Mouse (Mus musculus) stomach, embryonic 16.5 days (tissue): ENCODE measurements at regions not wholly inside any gene's neighbourhood (a gene's known extent, or its start where the extent isn't known, plus 50 kb on each side); places are given as distances from the start of the nearest gene placed in this dataset.

Source experiments
- ATAC-seq: fragments of 200-750 bp; cut with Nextera tagmentation; 2 replicates; pipeline ENCODE4 v1.8.0; 2017; ENCODE audit warnings: moderate number of reproducible peaks, moderate TSS enrichment; ENCODE audit not compliant: insufficient read depth, low FRiP score
- H3K27ac ChIP-seq: fragments of 300-500 bp; sonication (generic); 2 replicates; pipeline ENCODE4 v1.5.1; 2014; ENCODE audit warnings: low read length
- H3K27me3 ChIP-seq: fragments of 300-500 bp; sonication (generic); 2 replicates; pipeline ENCODE4 v1.6.1; 2014; ENCODE audit warnings: low read length, control low read depth, mixed read lengths; ENCODE audit not compliant: control insufficient read depth, insufficient read depth
- H3K36me3 ChIP-seq: fragments of 300-500 bp; sonication (generic); 2 replicates; pipeline ENCODE4 v1.6.1; 2014; ENCODE audit warnings: low read length; ENCODE audit not compliant: control insufficient read depth, insufficient read depth
- H3K4me1 ChIP-seq: fragments of 300-500 bp; sonication (generic); 2 replicates; pipeline ENCODE4 v1.6.1; 2014; ENCODE audit warnings: low read length, control low read depth, mixed read lengths; ENCODE audit not compliant: control insufficient read depth, insufficient read depth
- H3K4me2 ChIP-seq: fragments of 300-500 bp; sonication (generic); 2 replicates; pipeline ENCODE4 v1.6.1; 2014; ENCODE audit warnings: low read depth, low read length, mixed read lengths
- H3K4me3 ChIP-seq: fragments of 300-500 bp; sonication (generic); replicated peaks from 2 replicates; pipeline ENCODE4 v1.5.1; 2014; ENCODE audit warnings: mild to moderate bottlenecking, low read length
- H3K9ac ChIP-seq: fragments of 300-500 bp; sonication (generic); 2 replicates; pipeline ENCODE4 v1.6.1; 2014; ENCODE audit warnings: low read length
- H3K9me3 ChIP-seq: fragments of 300-500 bp; sonication (generic); replicated peaks from 2 replicates; pipeline ENCODE4 v1.6.1; 2016; ENCODE audit warnings: low read length, control low read depth; ENCODE audit not compliant: control insufficient read depth
- WGBS: fragments of 180-500 bp; shearing (Covaris S2); extraction: QIAGEN DNeasy Blood & Tissue Kit; methylation state at CpG from one replicate; pipeline ENCODE4 v1.1.7; 2014; 5-methylcytosine and 5-hydroxymethylcytosine counted together

GRCm38 (mm10) chr12:27844958-27845357 is 502.6 kb upstream of the Sox11 start:
- Histone ChIP-seq H3K4me2 (no peak overlapping the region), H3K36me3 (no peaks in the 10 kb centered on the region), H3K27ac (no peak overlapping the region), H3K9ac (no peak overlapping the region), H3K9me3 (no peaks in the 10 kb centered on the region), H3K4me3 (no peak overlapping the region), H3K4me1 (no peaks in the 10 kb centered on the region), H3K27me3 (no peaks in the 10 kb centered on the region)
- no peak for ATAC-seq

- Histone ChIP-seq H3K9me3 (no peaks in the 10 kb centered on the region), H3K4me1 (no peaks in the 10 kb centered on the region), H3K27ac (no peak overlapping the region), H3K9ac (no peak overlapping the region), H3K4me3 (no peak overlapping the region), H3K36me3 (no peaks in the 10 kb centered on the region), H3K27me3 (no peaks in the 10 kb centered on the region), H3K4me2 (no peak overlapping the region)
- ATAC-seq = no peak
These were observed 496.6 kb upstream of the Sox11 start for GRCm38 (mm10) chr12:27838955-27839354.

- no peaks in the 10 kb centered on the region for H3K4me1 ChIP-seq
- no peak overlapping the region for H3K4me3 ChIP-seq
- no peaks in the 10 kb centered on the region for H3K27me3 ChIP-seq
- H3K9ac ChIP-seq = no peak overlapping the region
- ATAC-seq = no peak
- no peak overlapping the region for H3K27ac ChIP-seq
- no peak overlapping the region for H3K4me2 ChIP-seq
- no peaks in the 10 kb centered on the region for H3K36me3 ChIP-seq
- no peaks in the 10 kb centered on the region for H3K9me3 ChIP-seq
- WGBS = 83% methylated on average over 6 of the region's 6 CpGs
These were observed 496.0 kb upstream of the Sox11 start for GRCm38 (mm10) chr12:27838384-27838783.

- Histone ChIP-seq H3K9me3 (no peaks in the 10 kb centered on the region), H3K27ac (peak overlapping the region; percentile 51), H3K4me2 (no peak overlapping the region), H3K27me3 (no peaks in the 10 kb centered on the region), H3K4me3 (no peak overlapping the region), H3K36me3 (no peaks in the 10 kb centered on the region), H3K4me1 (no peaks in the 10 kb centered on the region), H3K9ac (no peak overlapping the region)
- 64% methylated on average over 5 of the region's 5 CpGs for WGBS
- peak; percentile 89; the same call in 1 of the 2 replicates for ATAC-seq
These were observed 483.8 kb upstream of the Sox11 start for GRCm38 (mm10) chr12:27826208-27826607.

GRCm38 (mm10) chr12:27823392-27823791 is 481.0 kb upstream of the Sox11 start:
- Histone ChIP-seq H3K27ac (no peak overlapping the region), H3K4me2 (no peak overlapping the region), H3K27me3 (no peaks in the 10 kb centered on the region), H3K9me3 (no peaks in the 10 kb centered on the region), H3K36me3 (no peaks in the 10 kb centered on the region), H3K9ac (no peak overlapping the region), H3K4me3 (no peak overlapping the region), H3K4me1 (no peaks in the 10 kb centered on the region)
- 47% methylated on average over 6 of the region's 6 CpGs for WGBS
- ATAC-seq = no peak

- Histone ChIP-seq H3K27me3 (no peaks in the 10 kb centered on the region), H3K4me3 (no peak overlapping the region), H3K4me2 (no peak overlapping the region), H3K4me1 (no peaks in the 10 kb centered on the region), H3K9ac (no peak overlapping the region), H3K36me3 (no peaks in the 10 kb centered on the region), H3K9me3 (no peaks in the 10 kb centered on the region), H3K27ac (no peak overlapping the region)
- WGBS = 51% methylated on average over 4 of the region's 4 CpGs
- ATAC-seq = peak; percentile 37; the same call in 1 of the 2 replicates
These were observed 454.3 kb upstream of the Sox11 start for GRCm38 (mm10) chr12:27796642-27797041.

- Histone ChIP-seq H3K4me3 (no peak overlapping the region), H3K9me3 (no peaks in the 10 kb centered on the region), H3K27ac (no peak overlapping the region), H3K4me2 (no peak overlapping the region), H3K36me3 (no peaks in the 10 kb centered on the region), H3K4me1 (no peaks in the 10 kb centered on the region), H3K27me3 (no peaks in the 10 kb centered on the region), H3K9ac (no peak overlapping the region)
- peak; percentile 85 for ATAC-seq
- WGBS = 15% methylated on average over 3 of the region's 3 CpGs
These were observed 444.4 kb upstream of the Sox11 start for GRCm38 (mm10) chr12:27786716-27787291.

- H3K9me3 ChIP-seq = no peaks in the 10 kb centered on the region
- no peaks in the 10 kb centered on the region for H3K4me1 ChIP-seq
- WGBS = 75% methylated on average over 1 of the region's 1 CpGs
- no peak overlapping the region for H3K4me3 ChIP-seq
- H3K36me3 ChIP-seq = no peaks in the 10 kb centered on the region
- no peaks in the 10 kb centered on the region for H3K27me3 ChIP-seq
- no peak overlapping the region for H3K9ac ChIP-seq
- ATAC-seq = no peak
- no peak overlapping the region for H3K27ac ChIP-seq
- H3K4me2 ChIP-seq = no peak overlapping the region
These were observed 438.4 kb upstream of the Sox11 start for GRCm38 (mm10) chr12:27780801-27781200.

GRCm38 (mm10) chr12:27765948-27766347 is 423.6 kb upstream of the Sox11 start:
- WGBS = 32% methylated on average over 1 of the region's 1 CpGs

GRCm38 (mm10) chr12:27759016-27759415 is 416.6 kb upstream of the Sox11 start:
- Histone ChIP-seq H3K9ac (no peak overlapping the region), H3K36me3 (no peaks in the 10 kb centered on the region), H3K4me3 (no peak overlapping the region), H3K4me2 (no peak overlapping the region), H3K27ac (no peak overlapping the region), H3K27me3 (no peaks in the 10 kb centered on the region), H3K4me1 (no peaks in the 10 kb centered on the region), H3K9me3 (no peaks in the 10 kb centered on the region)
- ATAC-seq = no peak

More at GRCm38 (mm10) chr12:27765948-27766347, 423.6 kb upstream of the Sox11 start:
- Histone ChIP-seq H3K9me3 (no peaks in the 10 kb centered on the region), H3K36me3 (no peaks in the 10 kb centered on the region), H3K4me1 (no peaks in the 10 kb centered on the region), H3K4me3 (no peak overlapping the region), H3K27ac (no peak overlapping the region), H3K9ac (no peak overlapping the region), H3K4me2 (no peak overlapping the region), H3K27me3 (no peaks in the 10 kb centered on the region)
- ATAC-seq = no peak
